Mouse (Mus musculus) layer of hippocampus, adult 2 months (tissue): ENCODE results near the gene Abhd16a. TPM values are rescaled to one million over a fixed set of nuclear protein-coding genes. Genes with fewer than 3 reads are reported as not detected.
A peak's percentile ranks its signal among the peaks of the same experiment; 100 is the strongest.

Source experiments
- DNase-seq, 2 experiments: peaks; one replicate each; pipeline ENCODE4 v3.0.0; 2022; ENCODE audit warnings: low spot score in 2 of 2
- H3K27ac ChIP-seq: fragments of 200-600 bp; 2 replicates; pipeline ENCODE4 v1.8.1; 2022
- H3K4me3 ChIP-seq: fragments of 200-600 bp; 2 replicates; pipeline ENCODE4 v1.8.1; 2022; ENCODE audit warnings: mild to moderate bottlenecking
- CTCF ChIP-seq: fragments of 200-600 bp; conservative IDR thresholded peaks from 2 replicates; pipeline ENCODE4 v1.8.1; 2022; ENCODE audit warnings: antibody characterized with exemption, mild to moderate bottlenecking, moderate library complexity
- total RNA-seq, 2 experiments: library from RNA; stranded (reverse); gene quantifications; 2 replicates each; pipeline ENCODE4 v1.2.3; 2021

Abhd16a gene
- total RNA-seq, 2 experiments from 2014 or later: 110 to 113 TPM

GRCm38 (mm10) chr17:35100196-35100765 is 11.2 kb downstream of the Abhd16a start:
- DNase-seq: no peak
- no peak for TF ChIP-seq CTCF
- Histone ChIP-seq H3K4me3 (no peak overlapping the region), H3K27ac (no peak overlapping the region)

- TF ChIP-seq CTCF: no peak
- DNase-seq: no peak
- Histone ChIP-seq H3K27ac (no peak overlapping the region), H3K4me3 (no peak overlapping the region)
These were observed 12.1 kb downstream of the Abhd16a start for GRCm38 (mm10) chr17:35101161-35101560.

GRCm38 (mm10) chr17:35102299-35102698 is 13.2 kb downstream of the Abhd16a start:
- no peak overlapping the region for H3K27ac ChIP-seq
- no peak for DNase-seq
- TF ChIP-seq CTCF: no peak
- no peak overlapping the region for H3K4me3 ChIP-seq

- Histone ChIP-seq H3K27ac (no peak overlapping the region), H3K4me3 (no peak overlapping the region)
- DNase-seq: no peak
- TF ChIP-seq CTCF: no peak
These were observed 14.2 kb downstream of the Abhd16a start for GRCm38 (mm10) chr17:35103221-35103690.

- TF ChIP-seq CTCF: no peak
- Histone ChIP-seq H3K27ac (no peak overlapping the region), H3K4me3 (no peak overlapping the region)
- DNase-seq: no peak
These were observed 15.0 kb downstream of the Abhd16a start for GRCm38 (mm10) chr17:35104079-35104478.

- H3K4me3 ChIP-seq: no peak overlapping the region
- no peak for TF ChIP-seq CTCF
- no peak overlapping the region for H3K27ac ChIP-seq
- no peak for DNase-seq
These were observed 15.7 kb downstream of the Abhd16a start for GRCm38 (mm10) chr17:35104754-35105153.

GRCm38 (mm10) chr17:35105740-35106389 is 16.8 kb downstream of the Abhd16a start:
- no peak for DNase-seq
- TF ChIP-seq CTCF: peak; percentile 71
- Histone ChIP-seq H3K27ac (no peak overlapping the region), H3K4me3 (no peak overlapping the region)

GRCm38 (mm10) chr17:35106522-35106921 is 17.5 kb downstream of the Abhd16a start:
- peak; percentile 50 for TF ChIP-seq CTCF
- no peak overlapping the region for H3K27ac ChIP-seq
- no peak for DNase-seq
- no peak overlapping the region for H3K4me3 ChIP-seq

GRCm38 (mm10) chr17:35108097-35108496 is 19.0 kb downstream of the Abhd16a start, which contains the start of gene Ly6g5c:
Gene Ly6g5c, plus strand, starts transcription at chr17:35108279.
- DNase-seq: no peak
- Histone ChIP-seq H3K27ac (no peak within 1 kb of the TSS), H3K4me3 (no peak within 1 kb of the TSS)
- TF ChIP-seq CTCF: no peak

- TF ChIP-seq CTCF: no peak
- no peak overlapping the region for H3K4me3 ChIP-seq
- no peak overlapping the region for H3K27ac ChIP-seq
- no peak for DNase-seq
These were observed 22.7 kb downstream of the Abhd16a start for GRCm38 (mm10) chr17:35111774-35112173.

- peak; percentile 71 for TF ChIP-seq CTCF
- no peak within 1 kb of the TSS for H3K4me3 ChIP-seq
- H3K27ac ChIP-seq: no peak within 1 kb of the TSS
- no peak for DNase-seq
These were observed 26.3 kb downstream of the Abhd16a start, which contains the start of gene Ly6g5b for GRCm38 (mm10) chr17:35115046-35116019. Gene Ly6g5b, minus strand, starts transcription at chr17:35115428.

- peak overlapping the region; percentile 88 for H3K27ac ChIP-seq
- DNase-seq: peak; percentile 28 to 37
- peak overlapping the region; percentile 92 for H3K4me3 ChIP-seq
- no peak for TF ChIP-seq CTCF
These were observed 31.7 kb downstream of the Abhd16a start for GRCm38 (mm10) chr17:35120745-35121142.
